Mouse (Mus musculus): ENCODE measurements around the gene Rab12.

The Rab12 gene

GRCm38 (mm10) chr17:66498598-66498997 lies 20.9 kb downstream of the Rab12 start:
- no peak for DNase-seq

DNA sequence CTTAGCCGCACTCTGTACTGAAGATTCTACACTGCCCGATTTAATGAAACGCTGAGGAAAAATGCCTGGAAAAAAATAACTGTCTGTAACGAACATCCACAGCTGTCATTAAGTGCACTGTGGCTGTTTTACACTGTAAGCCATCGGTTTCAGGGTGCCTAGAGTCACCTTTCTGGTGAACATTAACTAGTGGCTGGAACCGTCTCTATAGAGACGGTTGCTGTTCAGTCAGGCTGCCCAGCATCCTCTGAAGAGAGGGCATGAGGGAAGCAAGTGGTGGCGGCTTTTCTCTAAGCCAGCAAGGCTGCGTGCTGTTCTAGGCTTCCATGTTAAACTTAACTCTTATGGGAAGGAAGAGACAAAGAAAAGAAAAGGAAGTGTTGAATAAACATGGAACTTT lies 22.9 kb downstream of the Rab12 start:
- no peak for DNase-seq

GRCm38 (mm10) chr17:66490022-66490601 lies 29.4 kb downstream of the Rab12 start:
- peak; percentile 78 to 85 for DNase-seq

GRCm38 (mm10) chr17:66486576-66486975 lies 33.0 kb downstream of the Rab12 start:
- DNase-seq = no peak

- DNase-seq = peak; percentile 92 to 94
Measured at GRCm38 (mm10) chr17:66485742-66486141, 33.8 kb downstream of the Rab12 start.

DNA sequence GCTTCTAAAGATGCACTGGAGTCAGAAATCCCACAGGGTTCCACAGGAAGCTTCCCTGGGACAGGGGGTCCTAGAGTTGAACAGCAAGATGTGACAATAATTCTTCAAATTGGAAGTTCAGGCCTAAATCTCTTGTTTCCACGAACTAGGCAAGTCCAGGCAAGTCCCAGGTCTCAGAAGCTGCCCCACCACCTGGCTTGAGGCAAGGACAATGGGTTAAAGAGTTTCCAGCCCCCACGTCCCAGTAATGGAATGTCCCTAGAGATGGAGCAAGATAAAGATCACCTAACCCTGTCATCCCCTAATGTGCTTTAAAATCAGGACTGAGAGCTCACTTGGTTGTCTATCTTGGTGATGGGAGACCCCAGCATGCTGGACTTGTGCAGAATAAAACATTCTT lies 34.6 kb downstream of the Rab12 start:
- DNase-seq = no peak

DNA sequence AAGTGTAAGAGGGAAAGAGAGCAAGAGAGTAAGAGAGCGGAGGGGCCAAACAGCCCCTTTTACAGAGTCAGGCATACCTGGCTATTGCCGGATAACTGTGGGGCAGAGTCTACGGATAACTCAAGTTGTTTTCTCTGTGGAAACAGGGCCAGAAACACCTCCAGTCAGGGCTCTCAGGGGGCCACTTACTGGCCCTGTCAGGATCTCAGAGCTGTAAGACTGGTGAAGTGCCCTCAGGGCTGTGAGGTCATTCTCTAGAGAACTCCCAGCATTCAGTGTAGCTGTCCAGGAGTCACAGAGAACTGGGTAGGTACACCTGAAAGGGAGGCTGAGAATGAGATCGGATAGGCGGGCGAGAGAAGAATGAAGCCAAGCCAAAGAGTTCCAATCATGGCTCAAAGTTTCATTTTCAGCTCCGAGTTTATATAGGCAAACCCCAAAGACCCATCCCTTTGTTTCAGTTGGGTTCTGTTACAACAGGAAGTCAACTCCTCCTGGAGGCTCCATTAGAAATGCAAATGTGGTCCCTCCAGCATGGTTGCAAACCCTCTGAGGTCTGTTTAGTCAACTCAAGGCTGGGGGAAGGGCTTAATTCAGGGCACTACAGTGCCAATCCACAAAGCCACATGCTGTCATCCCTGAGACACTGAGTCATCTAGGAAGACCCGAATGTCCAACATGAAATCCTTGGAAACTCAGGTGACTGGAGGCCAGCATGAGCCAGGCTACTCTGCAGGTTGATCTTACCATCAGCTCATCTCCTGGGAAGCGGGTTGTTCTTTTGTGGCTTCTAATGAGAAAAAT lies 35.7 kb downstream of the Rab12 start:
- DNase-seq = no peak

DNA sequence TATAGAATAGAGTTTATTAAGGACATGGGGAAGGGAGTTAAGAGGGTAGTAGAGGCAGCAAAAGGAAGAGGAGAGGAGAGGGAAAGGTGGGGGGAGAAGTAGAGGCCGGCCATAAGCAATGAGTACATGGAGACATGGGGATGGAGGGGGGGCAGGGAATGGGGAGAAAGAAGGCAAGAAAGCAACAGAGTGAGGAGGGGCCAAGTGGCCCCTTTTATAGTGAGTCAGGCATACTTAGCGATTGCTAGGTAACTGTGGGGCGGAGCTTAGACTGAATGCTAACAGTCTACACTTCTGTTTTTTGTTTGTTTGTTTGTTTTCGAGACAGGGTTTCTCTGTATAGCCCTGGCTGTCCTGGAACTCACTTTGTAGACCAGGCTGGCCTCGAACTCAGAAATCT lies 38.2 kb downstream of the Rab12 start:
- DNase-seq = no peak

- peak in 1 of 2 experiments; percentile 22 for DNase-seq
Measured at GRCm38 (mm10) chr17:66480491-66481278, 38.8 kb downstream of the Rab12 start.

DNA sequence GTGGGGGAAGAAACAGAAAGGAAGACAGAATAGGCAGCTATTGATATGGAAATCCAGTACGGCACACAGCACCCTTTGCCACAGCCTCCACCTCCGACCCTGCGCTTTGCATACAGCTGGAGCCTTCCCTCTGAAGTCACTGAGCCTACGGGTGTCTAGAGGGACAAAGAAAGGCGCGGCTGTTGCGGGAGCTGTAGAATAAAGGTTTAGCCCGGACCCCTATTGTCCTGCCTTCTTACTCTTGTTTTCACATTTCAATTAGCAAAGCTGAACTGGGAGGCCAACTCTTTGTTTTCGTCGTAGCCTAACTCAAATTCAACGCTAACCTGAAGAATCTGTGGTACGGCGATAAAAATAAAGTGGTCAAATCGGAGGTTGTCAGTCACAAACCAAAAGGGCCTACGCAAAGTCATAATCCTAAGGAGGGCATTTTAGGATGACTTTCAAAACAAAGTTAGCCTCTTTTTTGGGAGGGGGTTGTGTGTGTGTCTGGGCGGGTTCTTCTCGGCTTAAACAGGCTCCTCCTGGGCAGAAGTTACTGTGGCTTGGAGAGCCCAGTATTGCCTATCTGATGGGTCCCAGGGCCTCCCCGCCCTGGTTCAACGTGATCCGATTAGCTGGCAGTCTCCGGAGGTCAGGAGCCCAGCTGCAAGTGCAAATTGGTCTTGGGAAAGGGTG lies 39.6 kb downstream of the Rab12 start:
- DNase-seq = no peak

- peak in 1 of 2 experiments; percentile 28 for DNase-seq
Measured at GRCm38 (mm10) chr17:66479311-66479710, 40.2 kb downstream of the Rab12 start.

DNA sequence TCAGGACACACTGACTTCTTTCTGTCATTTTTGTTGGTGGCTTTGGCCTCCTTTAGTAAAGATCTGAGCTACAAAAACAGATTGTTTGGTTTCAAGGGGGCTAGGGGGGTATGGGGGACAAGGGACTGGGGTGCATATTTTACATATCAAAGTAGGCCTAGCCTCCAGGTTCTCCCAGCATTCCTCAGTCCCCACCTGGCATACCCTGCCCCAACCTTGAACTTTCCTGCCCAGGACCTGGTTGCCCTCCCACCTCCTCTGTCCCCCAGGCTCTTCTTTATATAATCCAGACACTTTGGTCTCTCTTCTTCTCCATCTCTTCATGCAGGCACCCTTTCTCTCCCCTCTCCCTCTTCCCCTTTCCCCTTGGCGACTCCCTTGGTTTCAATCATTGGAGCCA lies 46.3 kb downstream of the Rab12 start:
- DNase-seq = no peak

DNA sequence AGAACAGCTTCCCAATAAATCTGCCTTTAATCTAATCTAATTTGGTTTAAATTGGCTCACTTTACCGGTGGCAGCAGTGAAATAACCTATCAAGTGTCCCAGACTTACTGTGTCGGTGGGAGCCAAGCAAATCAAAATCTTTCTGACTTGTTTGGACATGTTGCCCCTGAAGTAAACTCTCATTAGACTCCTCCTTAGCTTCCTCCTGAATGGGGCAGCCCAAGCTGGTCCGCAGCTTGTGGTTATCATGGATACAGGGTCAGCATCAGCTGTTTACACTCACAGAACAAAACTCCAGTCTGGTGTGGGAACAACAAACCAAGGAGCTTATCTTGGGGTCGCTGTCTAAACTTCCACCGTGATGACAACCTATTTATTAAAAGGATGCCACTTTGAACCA lies 47.8 kb downstream of the Rab12 start:
- DNase-seq = no peak

DNA sequence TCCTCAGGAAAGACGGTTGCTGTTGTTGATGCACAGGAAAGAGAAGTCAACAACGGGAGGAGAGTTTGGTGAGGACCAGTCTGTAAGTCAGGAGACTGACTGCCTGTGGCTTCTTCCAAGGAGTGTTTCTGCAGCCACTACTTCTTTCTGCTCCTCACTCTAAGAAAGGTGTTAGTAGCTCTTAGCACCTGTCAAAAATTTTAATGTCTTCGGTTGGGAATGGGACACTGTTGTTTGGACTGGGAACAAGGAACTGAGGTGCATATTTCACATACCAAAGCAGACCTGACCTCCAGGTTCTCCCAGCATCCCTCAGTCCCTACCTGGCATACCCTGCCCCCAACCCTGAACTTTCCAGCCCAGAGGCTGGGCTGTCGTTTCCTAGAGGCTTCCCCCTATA lies 48.3 kb downstream of the Rab12 start:
- no peak for DNase-seq

DNA sequence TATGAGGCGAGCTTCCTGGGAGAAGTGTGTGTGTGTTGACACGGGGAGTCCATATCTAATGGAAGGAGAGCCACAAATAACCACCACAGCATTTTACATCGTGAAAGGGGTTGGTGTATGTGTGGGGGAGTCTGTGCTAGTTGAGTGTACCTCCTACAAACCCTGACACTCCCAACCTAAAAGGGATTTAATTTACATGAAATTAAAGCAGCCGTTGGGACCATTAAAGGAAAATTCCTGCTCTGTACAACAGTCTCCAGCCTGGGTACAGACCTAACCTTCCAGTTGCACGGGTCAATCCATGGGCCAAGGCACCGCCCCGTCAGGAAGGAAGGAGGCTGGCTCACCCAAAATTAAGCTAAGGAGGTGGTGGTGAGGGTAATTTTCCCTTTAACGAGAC lies 49.5 kb downstream of the Rab12 start:
- DNase-seq = no peak

GRCm38 (mm10) chr17:66457278-66457677 lies 62.3 kb downstream of the Rab12 start:
- no peak for DNase-seq

DNA sequence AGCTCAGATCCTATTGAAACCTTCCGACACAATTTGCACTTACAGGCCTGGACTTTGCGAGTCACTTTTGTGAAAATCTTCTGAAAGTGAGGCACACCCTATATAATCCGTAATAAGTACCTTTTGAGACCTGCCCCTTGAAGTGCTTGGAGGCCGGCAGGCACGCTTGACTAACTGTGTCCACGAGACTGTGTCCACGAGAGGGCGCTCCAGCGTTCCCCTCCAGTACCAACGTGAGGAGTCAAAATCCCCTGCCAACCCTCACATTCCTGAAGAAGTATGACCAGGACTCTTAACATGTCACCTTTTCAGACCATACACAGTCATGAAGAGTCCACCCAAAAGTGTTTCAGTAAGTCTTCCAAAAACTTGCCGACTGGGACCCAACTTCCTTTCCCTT lies 68.4 kb downstream of the Rab12 start:
- peak; percentile 97 to 99 for DNase-seq

DNA sequence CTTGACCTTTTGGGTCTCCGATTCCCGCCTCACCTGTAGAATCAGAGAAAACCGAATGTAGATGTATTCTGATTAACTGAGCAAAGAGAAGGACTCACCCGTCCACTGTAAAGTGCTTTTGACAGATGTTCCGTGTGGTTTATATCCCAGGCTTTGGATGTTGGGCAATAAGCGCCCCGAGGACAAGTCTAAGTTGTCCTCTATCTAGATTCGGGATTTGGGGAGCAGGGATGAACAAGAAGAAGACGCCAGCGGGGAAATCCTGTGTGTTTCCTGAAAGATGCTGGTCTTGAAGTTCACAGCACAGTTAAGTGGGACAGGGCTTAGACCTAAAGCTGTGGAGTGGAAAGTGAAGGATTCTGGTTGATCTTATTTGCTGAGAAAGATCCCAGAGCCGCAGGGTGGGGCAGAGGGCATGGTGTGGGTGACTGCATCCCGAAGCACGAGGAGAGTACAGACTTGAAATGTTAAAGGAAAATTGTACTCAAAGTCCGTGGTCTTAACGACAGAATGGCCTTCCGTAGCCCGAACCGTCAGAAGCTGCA lies 68.9 kb downstream of the Rab12 start:
- no peak for DNase-seq

DNA sequence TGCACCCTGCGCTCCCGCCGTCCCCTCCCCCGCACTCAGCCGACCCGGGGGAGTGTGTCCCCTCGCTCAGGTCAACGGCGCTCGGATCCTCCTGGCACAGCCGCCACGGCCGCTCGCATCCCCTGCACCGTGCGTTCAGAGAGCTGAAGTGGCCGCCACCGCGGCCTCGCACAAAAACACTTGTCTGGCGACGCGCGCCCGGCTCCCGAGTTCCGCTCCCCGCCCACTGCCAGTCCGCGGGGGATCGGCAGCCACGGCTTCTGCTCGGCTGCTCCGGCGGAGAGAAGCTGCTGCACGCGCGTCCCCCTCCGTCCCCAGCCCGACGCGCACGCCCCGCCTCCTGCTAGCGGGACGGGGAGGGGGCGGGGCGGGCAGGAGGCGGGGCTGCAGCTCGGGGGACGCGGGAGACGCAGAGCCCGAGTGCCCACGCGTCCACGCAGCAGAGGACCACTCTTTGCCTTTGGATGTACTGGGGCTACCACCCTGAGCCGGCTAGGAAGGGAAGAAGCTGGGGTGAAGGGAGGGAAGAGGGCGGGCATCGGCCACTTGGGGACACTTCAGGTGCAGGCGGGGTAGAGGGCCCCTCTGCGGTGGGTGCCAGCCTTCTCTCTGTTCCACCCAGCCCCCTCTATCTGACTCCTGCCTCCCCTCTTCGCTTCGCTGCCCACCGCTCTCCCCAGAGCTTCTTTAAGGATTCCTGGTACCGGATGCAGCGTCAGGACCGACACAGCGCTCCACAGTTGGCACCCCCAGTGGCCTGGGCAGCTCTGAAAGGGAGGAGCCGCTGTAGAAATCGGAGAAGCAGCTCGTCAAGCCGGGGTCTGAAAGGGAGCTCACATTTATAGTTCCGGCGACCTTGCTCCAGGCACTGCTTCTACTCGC lies 69.8 kb downstream of the Rab12 start, which contains the start of gene Mtcl1:
Gene Mtcl1 (minus strand): TSS at position 291 of the 882 bp plus-strand sequence.
- DNase-seq = peak; percentile 94 to 97

- DNase-seq = peak; percentile 81 to 83
Measured at GRCm38 (mm10) chr17:66448421-66449405, 70.8 kb downstream of the Rab12 start.
